Mouse (Mus musculus) stomach, embryonic 15.5 days (tissue): ENCODE measurements around the gene Ubxn6. TPM values are rescaled to one million over a fixed set of nuclear protein-coding genes. Genes with fewer than 3 reads are reported as not detected.

ENCODE experiments used
- ATAC-seq: fragments of 200-750 bp; cut with Nextera tagmentation; 2 replicates; pipeline ENCODE4 v1.8.0; 2017; ENCODE audit warnings: low read depth, moderate number of reproducible peaks, moderate TSS enrichment; ENCODE audit not compliant: insufficient read depth, low FRiP score
- H3K27ac ChIP-seq: fragments of 300-500 bp; sonication (generic); 2 replicates; pipeline ENCODE4 v1.5.1; 2015; ENCODE audit warnings: mild to moderate bottlenecking, inconsistent platforms
- H3K27me3 ChIP-seq: fragments of 300-500 bp; sonication (generic); replicated peaks from 2 replicates; pipeline ENCODE4 v1.6.1; 2015; ENCODE audit warnings: inconsistent platforms
- H3K36me3 ChIP-seq: fragments of 300-500 bp; sonication (generic); 2 replicates; pipeline ENCODE4 v1.6.1; 2015; ENCODE audit warnings: inconsistent platforms
- H3K4me1 ChIP-seq: fragments of 300-500 bp; sonication (generic); 2 replicates; pipeline ENCODE4 v1.6.1; 2015; ENCODE audit warnings: inconsistent platforms
- H3K4me2 ChIP-seq: fragments of 300-500 bp; sonication (generic); 2 replicates; pipeline ENCODE4 v1.6.1; 2015; ENCODE audit warnings: mild to moderate bottlenecking, inconsistent platforms
- H3K4me3 ChIP-seq: fragments of 300-500 bp; sonication (generic); replicated peaks from 2 replicates; pipeline ENCODE4 v1.5.1; 2015; ENCODE audit warnings: inconsistent platforms
- H3K9ac ChIP-seq: fragments of 300-500 bp; sonication (generic); 2 replicates; pipeline ENCODE4 v1.6.1; 2015; ENCODE audit warnings: inconsistent platforms
- H3K9me3 ChIP-seq: fragments of 300-500 bp; sonication (generic); 2 replicates; pipeline ENCODE4 v1.6.1; 2016; ENCODE audit warnings: inconsistent platforms
- WGBS: fragments of 180-500 bp; shearing (Covaris S2); methylation state at CpG from one replicate; pipeline ENCODE4 v1.1.7; 2015; 5-methylcytosine and 5-hydroxymethylcytosine counted together
- polyA plus RNA-seq: library from polyadenylated mRNA; unstranded; fragments of >200 nt; fragmentation: Nextera tagmentation; extraction: Ambion mirVana; gene quantifications from 2 replicates; pipeline ENCODE4 v1.2.1, GENCODE M21; 2015

Gene Ubxn6
- polyA plus RNA-seq, 1 experiment from 2014 or later: 36.0 TPM

DNA sequence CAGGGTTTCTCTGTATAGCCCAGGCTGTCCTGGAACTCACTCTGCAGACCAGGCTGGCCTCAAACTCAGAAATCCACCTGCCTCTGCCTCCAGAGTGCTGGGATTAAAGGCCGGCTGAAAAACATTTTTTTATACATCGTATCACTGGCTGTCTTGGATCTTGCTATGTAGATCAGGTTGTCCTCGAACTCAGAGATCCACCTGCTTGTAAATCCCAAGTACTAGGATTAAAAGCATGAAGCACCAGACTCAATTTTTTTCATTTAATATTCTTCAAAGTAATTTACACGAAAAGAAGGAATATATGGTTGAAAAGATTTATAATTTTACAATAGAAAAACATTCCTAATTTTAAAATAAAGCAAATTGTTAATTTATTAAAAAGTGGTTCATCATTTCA lies 35.5 kb downstream of the Ubxn6 start:
- Histone ChIP-seq H3K4me2 (peak overlapping the region; percentile 77), H3K4me3 (peak overlapping the region; percentile 74; the same call in 1 of the 2 replicates), H3K36me3 (no peaks in the 10 kb centered on the region), H3K9me3 (no peaks in the 10 kb centered on the region), H3K4me1 (peaks cover 23% of the 10 kb centered on the region), H3K27me3 (no peaks in the 10 kb centered on the region), H3K9ac (no peak overlapping the region), H3K27ac (no peak overlapping the region; the same call in 1 of the 2 replicates)
- no peak for ATAC-seq
- WGBS: 73% methylated on average over 4 of the region's 4 CpGs

DNA sequence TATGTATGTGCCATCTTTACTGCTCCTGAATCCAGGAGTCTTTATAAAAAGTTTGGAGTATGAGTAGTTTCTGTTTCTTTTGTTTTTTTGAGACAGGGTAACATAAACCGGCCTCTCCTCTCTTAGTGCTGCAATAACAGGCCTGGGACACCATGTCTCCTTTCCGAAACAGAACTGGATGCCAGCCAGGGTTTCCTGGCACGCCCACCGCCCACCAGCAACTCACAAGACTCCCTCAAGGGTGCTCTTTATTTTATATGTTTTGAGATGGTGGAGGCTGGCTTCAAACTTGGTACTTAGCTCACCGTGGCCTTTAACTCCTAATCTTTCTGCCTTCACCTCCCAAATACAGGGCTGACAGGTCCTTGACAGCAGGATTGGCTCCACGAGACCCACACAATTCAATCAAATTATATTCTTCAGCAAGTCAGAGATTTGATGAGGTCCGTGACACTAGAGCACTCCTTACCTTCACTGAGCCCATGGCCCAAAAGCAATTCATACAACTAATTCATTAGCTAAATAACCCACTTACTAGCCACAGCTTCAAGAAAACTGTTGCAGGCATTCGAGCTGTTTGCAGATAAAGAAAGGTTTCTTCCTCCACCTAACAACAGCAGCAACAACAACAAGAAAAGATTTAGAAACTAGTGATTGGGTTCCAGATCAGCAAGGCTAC lies 36.1 kb downstream of the Ubxn6 start:
- Histone ChIP-seq H3K4me1 (peaks cover 30% of the 10 kb centered on the region), H3K36me3 (no peaks in the 10 kb centered on the region), H3K27me3 (no peaks in the 10 kb centered on the region), H3K4me2 (no peak overlapping the region), H3K4me3 (no peak overlapping the region), H3K27ac (no peak overlapping the region), H3K9ac (no peak overlapping the region), H3K9me3 (no peaks in the 10 kb centered on the region)
- 84% methylated on average over 8 of the region's 8 CpGs for WGBS
- no peak for ATAC-seq

DNA sequence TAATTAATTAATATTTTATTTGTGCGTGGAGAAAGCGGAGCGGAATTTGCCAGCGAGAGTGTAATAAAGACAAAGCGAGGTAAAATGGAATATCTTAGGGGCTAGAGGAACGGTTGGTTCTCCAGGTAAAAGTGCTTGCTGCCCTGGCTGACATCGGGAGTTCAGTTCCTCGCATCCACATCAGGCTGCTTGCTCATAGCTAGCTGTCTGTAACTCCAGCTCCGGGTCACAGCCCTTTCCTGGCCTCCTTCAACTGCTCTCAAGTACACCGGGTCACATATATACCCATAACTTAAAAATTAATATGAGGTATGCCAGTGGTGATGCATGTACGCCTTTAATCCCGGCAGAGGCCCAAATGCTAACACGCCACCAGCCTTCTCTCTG lies 37.9 kb downstream of the Ubxn6 start:
- Histone ChIP-seq H3K4me2 (peak overlapping the region; percentile 53), H3K4me1 (peaks cover 45% of the 10 kb centered on the region), H3K36me3 (no peaks in the 10 kb centered on the region), H3K4me3 (peak overlapping the region; percentile 93), H3K9ac (no peak overlapping the region), H3K9me3 (no peaks in the 10 kb centered on the region), H3K27me3 (no peaks in the 10 kb centered on the region), H3K27ac (no peak overlapping the region)
- ATAC-seq: no peak
- 34% methylated on average over 13 of the region's 13 CpGs for WGBS

DNA sequence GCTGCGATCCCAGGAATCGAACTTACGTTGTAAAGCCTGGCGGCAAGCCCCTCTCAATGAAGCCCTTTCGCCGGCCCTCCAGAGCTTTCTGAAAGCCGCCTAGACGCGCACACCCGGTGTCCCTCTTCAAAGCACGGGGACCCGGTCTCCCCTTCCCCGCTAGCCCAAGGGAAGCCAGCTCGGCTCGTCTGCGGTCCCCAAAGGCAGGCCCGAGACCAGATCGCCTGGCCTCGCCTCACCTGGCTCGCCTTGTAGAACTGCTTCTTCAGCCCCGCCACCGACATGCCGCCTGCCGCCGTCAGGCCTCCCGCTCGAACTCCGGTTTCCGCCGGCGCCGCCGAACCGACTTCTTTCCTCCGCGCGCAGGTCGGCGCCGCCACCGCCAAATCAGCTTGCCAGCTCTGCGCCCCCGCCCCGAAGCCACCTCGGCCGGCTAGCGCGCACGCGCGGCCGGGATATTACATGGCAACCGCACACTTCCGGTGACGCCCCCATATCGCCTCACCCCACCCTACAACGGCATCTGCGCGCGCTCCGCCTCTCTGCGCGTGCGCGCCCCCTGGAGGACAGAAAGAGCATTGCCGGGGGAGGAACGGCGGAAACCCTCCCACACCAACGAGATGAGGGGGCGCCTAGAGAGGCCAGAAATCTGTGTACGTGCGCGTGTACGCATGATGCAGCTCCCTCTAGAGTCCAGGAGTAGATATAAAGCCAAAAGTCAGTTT lies 38.5 kb downstream of the Ubxn6 start, which contains the start of gene Sh3gl1:
Sh3gl1 (minus strand) TSS at position 460 of the 725 bp plus-strand sequence.
- H3K27ac ChIP-seq: peak within 1 kb of the TSS; percentile 93
- peak; percentile 90 for ATAC-seq
- H3K4me1 ChIP-seq: peaks cover 42% of the 10 kb centered on the region
- under 1% methylated on average over 74 of the region's 74 CpGs for WGBS
- peak within 1 kb of the TSS; percentile 96 for H3K9ac ChIP-seq
- H3K9me3 ChIP-seq: no peaks in the 10 kb centered on the region
- H3K27me3 ChIP-seq: no peaks in the 10 kb centered on the region
- peak within 1 kb of the TSS; percentile 93 for H3K4me3 ChIP-seq
- peak within 1 kb of the TSS; percentile 59 for H3K4me2 ChIP-seq
- no peaks in the 10 kb centered on the region for H3K36me3 ChIP-seq

DNA sequence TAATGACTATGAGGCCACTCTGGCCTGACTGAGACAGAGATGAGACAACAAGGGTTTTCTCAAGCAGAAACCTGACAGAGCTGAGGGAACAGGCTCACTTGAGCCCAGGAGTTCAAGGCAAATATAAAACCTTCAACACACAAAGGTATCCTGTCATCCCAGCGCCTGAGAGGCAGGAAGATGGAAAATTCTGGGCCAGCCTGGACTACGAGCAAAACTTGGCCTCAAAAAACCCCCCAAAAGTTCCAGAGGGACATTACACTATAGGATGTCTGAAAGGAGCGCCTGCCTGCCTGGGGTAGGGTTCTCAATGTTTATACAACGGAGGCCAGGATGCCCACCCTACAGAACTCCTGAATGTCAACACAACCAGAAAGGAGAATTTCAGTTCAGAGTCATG lies 39.6 kb downstream of the Ubxn6 start:
- no peaks in the 10 kb centered on the region for H3K27me3 ChIP-seq
- H3K27ac ChIP-seq: 0 out of 2 replicates have a peak overlapping the region, but pooled peaks have one; percentile 33
- peak overlapping the region; percentile 93 for H3K4me3 ChIP-seq
- H3K36me3 ChIP-seq: no peaks in the 10 kb centered on the region
- H3K4me1 ChIP-seq: peaks cover 45% of the 10 kb centered on the region
- WGBS: 49% methylated on average over 4 of the region's 4 CpGs
- no peak for ATAC-seq
- no peaks in the 10 kb centered on the region for H3K9me3 ChIP-seq
- peak overlapping the region; percentile 59 for H3K4me2 ChIP-seq
- peak overlapping the region; percentile 96; the same call in 1 of the 2 replicates for H3K9ac ChIP-seq

DNA sequence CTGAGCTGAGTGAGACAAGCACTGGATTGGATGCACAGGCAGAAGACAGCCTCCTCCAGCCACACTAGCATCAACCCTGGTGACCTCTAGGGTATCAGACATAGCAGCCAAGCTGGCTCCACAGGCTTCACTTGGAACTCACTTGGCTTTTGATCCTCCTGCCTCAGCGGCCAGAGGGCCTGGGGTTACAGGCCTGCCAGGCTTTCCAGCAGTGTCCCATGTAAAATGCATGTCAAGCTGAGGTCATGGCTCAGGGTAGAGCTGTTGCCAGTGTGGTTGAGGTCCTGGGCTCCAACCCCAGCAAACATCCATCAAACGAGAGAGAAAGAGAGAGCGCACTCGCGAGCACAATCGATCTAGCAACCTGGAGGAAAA lies 40.1 kb downstream of the Ubxn6 start:
- Histone ChIP-seq H3K9me3 (no peaks in the 10 kb centered on the region), H3K36me3 (no peaks in the 10 kb centered on the region), H3K4me2 (peak overlapping the region; percentile 59; the same call in 1 of the 2 replicates), H3K4me1 (peaks cover 45% of the 10 kb centered on the region), H3K4me3 (peak overlapping the region; percentile 93; the same call in 1 of the 2 replicates), H3K27me3 (no peaks in the 10 kb centered on the region), H3K9ac (peak overlapping the region; percentile 96; the same call in 1 of the 2 replicates), H3K27ac (peak overlapping the region; percentile 33; the same call in 1 of the 2 replicates)
- no peak for ATAC-seq
- 84% methylated on average over 6 of the region's 6 CpGs for WGBS

DNA sequence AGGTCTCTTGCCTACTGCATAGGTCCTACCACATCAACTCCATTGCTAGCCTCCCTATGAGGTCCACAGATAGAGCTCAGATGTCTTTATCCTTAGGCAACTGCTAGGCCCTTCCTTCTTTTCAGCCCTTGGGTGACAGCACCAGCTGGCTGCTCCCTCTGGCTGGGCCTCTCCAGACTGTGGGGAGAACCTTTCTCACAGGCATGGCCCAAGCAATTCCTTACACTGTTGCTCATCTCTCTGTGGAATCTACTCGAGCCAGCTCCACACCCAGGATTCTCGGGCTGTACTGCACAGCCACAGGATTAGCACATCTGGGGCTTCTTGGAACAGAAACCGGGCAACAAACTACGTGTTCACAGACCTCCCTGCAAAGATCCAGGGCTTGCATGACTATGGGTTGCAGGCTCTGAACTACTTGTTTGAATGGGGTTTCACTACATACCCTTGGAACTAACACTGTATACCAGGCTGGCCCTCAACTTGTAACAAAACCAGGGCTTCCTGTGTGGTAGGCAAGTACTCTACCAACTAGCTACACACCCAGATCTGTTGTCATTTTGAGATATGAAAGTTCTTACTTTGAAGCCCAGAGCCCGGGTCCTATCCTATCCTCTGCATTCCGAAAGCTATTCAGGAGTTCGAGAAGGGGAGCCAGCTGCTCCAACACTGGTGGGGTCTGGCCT lies 40.6 kb downstream of the Ubxn6 start:
- no peak for ATAC-seq

DNA sequence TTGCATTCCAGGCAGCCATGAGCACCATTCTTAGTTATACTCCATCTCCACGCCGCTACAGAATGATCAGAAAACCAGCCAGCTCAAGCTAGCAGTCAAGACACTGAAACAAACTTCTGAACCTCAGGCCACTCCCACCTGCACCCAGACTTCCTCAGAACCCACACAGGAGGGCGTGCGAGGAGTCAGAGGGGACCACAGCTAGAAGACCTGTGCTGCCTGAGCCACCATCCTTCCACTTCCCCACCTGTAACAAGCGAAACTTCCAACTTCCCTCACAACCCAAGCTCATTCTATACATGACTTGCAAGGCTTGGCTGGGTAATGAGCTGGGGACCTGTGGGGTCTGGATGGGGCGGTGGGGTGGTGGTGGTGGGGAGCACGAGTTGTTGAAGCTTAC lies 42.0 kb downstream of the Ubxn6 start:
- no peaks in the 10 kb centered on the region for H3K9me3 ChIP-seq
- 0 out of 2 replicates have a peak, but pooled peaks cover 5% of the 10 kb centered on the region for H3K36me3 ChIP-seq
- H3K27me3 ChIP-seq: no peaks in the 10 kb centered on the region
- WGBS: 66% methylated on average over 7 of the region's 7 CpGs
- H3K4me2 ChIP-seq: no peak overlapping the region
- H3K27ac ChIP-seq: peak overlapping the region; percentile 31; the same call in 1 of the 2 replicates
- ATAC-seq: no peak
- peaks cover 45% of the 10 kb centered on the region for H3K4me1 ChIP-seq
- H3K9ac ChIP-seq: no peak overlapping the region
- H3K4me3 ChIP-seq: no peak overlapping the region

More for the DNA sequence above, 40.6 kb downstream of the Ubxn6 start:
- H3K27ac ChIP-seq: no peak overlapping the region
- H3K9ac ChIP-seq: no peak overlapping the region
- H3K9me3 ChIP-seq: no peaks in the 10 kb centered on the region
- H3K4me2 ChIP-seq: peak overlapping the region; percentile 59; the same call in 1 of the 2 replicates
- WGBS: 83% methylated on average over 7 of the region's 7 CpGs
- peaks cover 45% of the 10 kb centered on the region for H3K4me1 ChIP-seq
- H3K4me3 ChIP-seq: peak overlapping the region; percentile 93; the same call in 1 of the 2 replicates
- H3K27me3 ChIP-seq: no peaks in the 10 kb centered on the region
- H3K36me3 ChIP-seq: 0 out of 2 replicates have a peak, but pooled peaks cover 4% of the 10 kb centered on the region

DNA sequence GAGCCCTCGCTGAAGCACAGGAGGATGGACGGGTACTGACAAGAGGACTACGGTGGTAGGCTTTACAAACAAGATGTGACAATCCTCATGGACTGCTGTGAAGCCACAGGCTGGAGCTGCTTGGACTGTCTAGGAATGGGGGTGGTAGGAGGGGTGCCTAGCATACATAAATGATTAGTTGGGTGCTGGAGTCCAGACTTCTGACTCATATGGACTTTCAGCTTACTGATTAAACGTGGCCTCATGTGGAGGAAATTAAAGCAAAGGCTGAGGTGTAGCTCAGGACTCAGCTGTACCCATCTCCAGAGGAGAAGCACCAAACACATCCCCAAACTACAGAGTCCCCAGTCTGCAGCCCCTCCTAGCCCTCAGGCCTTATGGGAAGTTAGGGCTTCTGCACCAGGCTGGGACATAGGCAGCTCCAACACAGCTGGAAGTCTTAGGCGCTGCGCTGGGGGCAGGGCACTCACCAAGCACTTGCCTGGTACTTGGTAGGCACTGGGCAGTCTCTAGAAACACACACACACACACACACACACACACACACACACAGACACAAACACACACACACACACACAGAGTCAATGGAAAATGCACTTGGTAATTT lies 42.6 kb downstream of the Ubxn6 start:
- Histone ChIP-seq H3K4me2 (no peak overlapping the region), H3K27me3 (no peaks in the 10 kb centered on the region), H3K36me3 (0 out of 2 replicates have a peak, but pooled peaks cover 5% of the 10 kb centered on the region), H3K9ac (no peak overlapping the region), H3K27ac (no peak overlapping the region; the same call in 1 of the 2 replicates), H3K9me3 (no peaks in the 10 kb centered on the region), H3K4me3 (no peak overlapping the region), H3K4me1 (peaks cover 45% of the 10 kb centered on the region)
- no peak for ATAC-seq
- WGBS: 73% methylated on average over 6 of the region's 6 CpGs

DNA sequence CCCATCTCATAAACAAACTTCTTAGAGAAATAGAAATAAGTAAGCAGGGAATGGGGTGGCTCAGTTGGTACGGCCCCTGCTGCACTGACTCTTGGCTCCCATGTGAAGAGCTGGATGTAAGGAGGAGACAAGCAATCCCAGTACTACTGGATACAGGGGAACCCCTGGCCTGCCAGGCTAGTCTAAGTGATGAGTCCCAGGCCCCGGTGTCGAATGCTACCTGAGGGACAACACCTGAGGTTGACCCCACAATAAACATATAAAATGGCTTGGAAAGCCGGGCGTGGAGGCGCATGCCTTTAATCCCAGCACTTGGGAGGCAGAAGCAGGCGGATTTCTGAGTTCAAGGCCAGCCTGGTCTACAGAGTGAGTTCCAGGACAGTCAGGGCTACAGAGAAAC lies 43.4 kb downstream of the Ubxn6 start:
- no peak overlapping the region for H3K27ac ChIP-seq
- ATAC-seq: no peak
- H3K4me2 ChIP-seq: no peak overlapping the region
- no peak overlapping the region for H3K9ac ChIP-seq
- H3K4me1 ChIP-seq: peaks cover 45% of the 10 kb centered on the region
- 0 out of 2 replicates have a peak, but pooled peaks cover 6% of the 10 kb centered on the region for H3K36me3 ChIP-seq
- no peaks in the 10 kb centered on the region for H3K9me3 ChIP-seq
- 85% methylated on average over 7 of the region's 7 CpGs for WGBS
- no peaks in the 10 kb centered on the region for H3K27me3 ChIP-seq
- H3K4me3 ChIP-seq: no peak overlapping the region

DNA sequence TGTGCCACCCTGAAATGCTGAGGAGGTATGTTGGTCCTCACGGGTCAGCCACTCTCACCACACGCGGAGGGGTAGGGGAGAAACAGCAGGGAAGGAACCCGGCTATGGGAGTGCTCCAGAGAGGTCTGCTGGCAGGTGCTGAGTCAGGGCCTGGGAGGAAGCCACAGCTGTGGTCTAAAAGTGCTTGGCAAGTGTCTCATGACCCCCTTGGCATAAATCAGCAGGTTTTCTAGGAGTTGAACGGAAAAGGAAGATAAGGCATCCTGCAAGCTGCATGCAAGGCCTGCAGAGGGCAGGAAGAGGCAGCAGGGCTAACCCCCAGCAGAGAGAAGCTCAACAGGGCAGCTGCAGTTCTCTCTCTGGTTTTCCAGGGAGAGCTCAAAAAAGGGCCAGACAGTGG lies 43.9 kb downstream of the Ubxn6 start:
- no peak overlapping the region for H3K4me3 ChIP-seq
- H3K36me3 ChIP-seq: 0 out of 2 replicates have a peak, but pooled peaks cover 8% of the 10 kb centered on the region
- peaks cover 45% of the 10 kb centered on the region for H3K4me1 ChIP-seq
- H3K9ac ChIP-seq: no peak overlapping the region
- ATAC-seq: no peak
- H3K27me3 ChIP-seq: no peaks in the 10 kb centered on the region
- 52% methylated on average over 5 of the region's 5 CpGs for WGBS
- no peak overlapping the region for H3K4me2 ChIP-seq
- no peak overlapping the region for H3K27ac ChIP-seq
- H3K9me3 ChIP-seq: no peaks in the 10 kb centered on the region
